Mouse (Mus musculus): ENCODE data around the gene Gm9903. TPM values are rescaled to one million over a fixed set of nuclear protein-coding genes. Genes with fewer than 3 reads are reported as not detected.

The Gm9903 gene
- total RNA-seq (2023) = 1.7 TPM

GRCm38 (mm10) chr5:33629301-33629987 is at the start of gene Gm9903, which contains the start of gene Fam53a:
Gene Gm9903, plus strand, starts transcription at chr5:33629925.
Gene Fam53a, minus strand, starts transcription at chr5:33629635.

DNA sequence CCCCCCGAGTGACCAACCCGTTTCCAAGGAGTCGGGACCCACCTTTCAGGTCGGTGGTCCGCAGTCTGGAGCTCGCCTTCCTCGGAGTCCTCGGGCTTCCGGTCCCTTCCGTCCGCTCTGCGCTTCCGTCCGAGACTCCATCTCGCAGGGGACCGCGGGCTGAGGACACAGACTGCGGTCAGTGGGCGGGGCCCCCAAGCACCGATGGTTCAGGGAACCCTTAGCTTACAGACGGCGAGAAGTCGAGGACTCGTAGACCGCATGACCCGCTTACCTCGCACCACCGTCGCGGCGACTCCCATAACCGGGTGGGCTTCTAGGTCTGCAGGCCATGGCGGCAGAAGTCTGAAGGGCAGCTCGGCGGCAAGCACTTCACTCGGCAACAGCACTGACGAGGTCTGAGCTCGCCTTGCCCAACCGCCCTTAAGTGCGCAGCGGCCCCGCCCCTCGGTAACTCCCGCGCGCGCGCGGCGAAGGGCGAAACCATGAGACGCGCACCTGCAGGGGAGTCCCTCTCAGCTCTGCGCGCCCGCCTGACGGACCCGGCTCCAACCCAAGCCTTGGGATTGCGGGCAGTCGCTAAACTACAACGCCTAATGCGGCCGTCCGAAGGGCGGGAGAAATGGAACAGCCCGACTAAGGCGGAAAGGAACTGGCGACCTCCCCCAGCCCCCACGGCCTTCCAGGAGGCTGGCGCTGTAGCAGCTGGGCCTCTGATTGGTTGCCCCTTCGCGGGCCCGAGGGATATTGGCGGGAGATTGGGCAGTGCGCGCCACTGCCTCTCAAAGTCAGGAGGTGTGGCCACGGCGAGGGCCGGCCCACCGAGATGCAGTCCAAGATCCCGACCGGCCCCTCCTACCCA is 22.4 kb downstream of the Gm9903 start, which contains the start of gene Slbp:
Gene Slbp, minus strand, starts transcription at position 654 of the 862 bp plus-strand sequence.

GRCm38 (mm10) chr5:33657787-33658663 is 28.3 kb downstream of the Gm9903 start, which contains the start of the genes Tacc3 and Tmem129:
Gene Tacc3, plus strand, starts transcription at chr5:33658128.
Gene Tmem129, minus strand, starts transcription at chr5:33658416.

Other genes with a start within 250 kb of the Gm9903 start
- gene Nkx1-1, start 195.9 kb upstream of the Gm9903 start, total RNA-seq (2023) = not detected
- 45.3 TPM for gene Fam53a, start 290 bp upstream of the Gm9903 start, total RNA-seq (2023)
- gene Slbp, start 22.6 kb downstream of the Gm9903 start, total RNA-seq (2023) = 87.3 TPM
- gene Tacc3, start 28.2 kb downstream of the Gm9903 start, total RNA-seq (2023) = 7.6 TPM
- 7.2 TPM for gene Tmem129, start 28.5 kb downstream of the Gm9903 start, total RNA-seq (2023)
- gene Fgfr3, start 91.7 kb downstream of the Gm9903 start, total RNA-seq (2023) = not detected
- 83.0 TPM for gene Letm1, start 152.9 kb downstream of the Gm9903 start, total RNA-seq (2023)
- 22.3 TPM for gene Nsd2, start 190.8 kb downstream of the Gm9903 start, total RNA-seq (2023)

Data from CD4-positive naive resting alpha-beta T cell, adult 57 days (primary cell).